Mouse (Mus musculus): ENCODE data around the gene Ap1ar. TPM values are rescaled to one million over a fixed set of nuclear protein-coding genes. Genes with fewer than 3 reads are reported as not detected.

Gene Ap1ar
- polyA plus RNA-seq, 1 experiment = 14.8 TPM

- WGBS = 88% methylated on average over 11 of the region's 11 CpGs
- H3K27ac ChIP-seq (ENCODE audit: insufficient read depth, low read length) = no peak overlapping the region
- no peak for DNase-seq (ENCODE audit: low read depth in 1 of 2, low spot score in 2 of 2)
- H3K4me3 ChIP-seq (ENCODE audit: extremely low read depth, insufficient read depth, insufficient read length) = no peak overlapping the region
- no peaks in the 10 kb centered on the region for H3K27me3 ChIP-seq (ENCODE audit: control insufficient read depth, insufficient read depth, low read length)
- no peak for TF ChIP-seq POLR2A (IDR thresholded peaks at IDR 0.05; ENCODE audit: low read depth, low read length)
- no peak for TF ChIP-seq CTCF (IDR thresholded peaks at IDR 0.05; ENCODE audit: extremely low read depth, insufficient read depth, insufficient read length, insufficient replicate concordance)
- peaks cover 5% of the 10 kb centered on the region; the same call in 1 of the 2 replicates for H3K4me1 ChIP-seq (ENCODE audit: control insufficient read depth, insufficient read depth, insufficient read length)
- H3K36me3 ChIP-seq (ENCODE audit: control insufficient read depth, insufficient read depth, low read length) = peaks cover 9% of the 10 kb centered on the region; the same call in 1 of the 2 replicates
Measured at GRCm38 (mm10) chr3:127818694-127819663, 18.3 kb downstream of the Ap1ar start.

- TF ChIP-seq POLR2A (IDR thresholded peaks at IDR 0.05; ENCODE audit: low read depth, low read length) (no peak), CTCF (IDR thresholded peaks at IDR 0.05; ENCODE audit: extremely low read depth, insufficient read depth, insufficient read length, insufficient replicate concordance) (no peak)
- H3K27me3 ChIP-seq (ENCODE audit: control insufficient read depth, insufficient read depth, low read length) = no peaks in the 10 kb centered on the region
- DNase-seq (ENCODE audit: low read depth in 1 of 2, low spot score in 2 of 2) = no peak
- peaks cover 2% of the 10 kb centered on the region; the same call in 1 of the 2 replicates for H3K4me1 ChIP-seq (ENCODE audit: control insufficient read depth, insufficient read depth, insufficient read length)
- no peak overlapping the region for H3K27ac ChIP-seq (ENCODE audit: insufficient read depth, low read length)
- 92% methylated on average over 7 of the region's 7 CpGs for WGBS
- peaks cover 13% of the 10 kb centered on the region for H3K36me3 ChIP-seq (ENCODE audit: control insufficient read depth, insufficient read depth, low read length)
- no peak overlapping the region for H3K4me3 ChIP-seq (ENCODE audit: extremely low read depth, insufficient read depth, insufficient read length)
Measured at GRCm38 (mm10) chr3:127817120-127817683, 20.1 kb downstream of the Ap1ar start.

- WGBS = 97% methylated on average over 7 of the region's 7 CpGs
- H3K27ac ChIP-seq (ENCODE audit: insufficient read depth, low read length) = no peak overlapping the region
- H3K4me3 ChIP-seq (ENCODE audit: extremely low read depth, insufficient read depth, insufficient read length) = no peak overlapping the region
- no peaks in the 10 kb centered on the region for H3K27me3 ChIP-seq (ENCODE audit: control insufficient read depth, insufficient read depth, low read length)
- no peaks in the 10 kb centered on the region for H3K4me1 ChIP-seq (ENCODE audit: control insufficient read depth, insufficient read depth, insufficient read length)
- peaks cover 36% of the 10 kb centered on the region for H3K36me3 ChIP-seq (ENCODE audit: control insufficient read depth, insufficient read depth, low read length)
- DNase-seq (ENCODE audit: low read depth in 1 of 2, low spot score in 2 of 2) = no peak
- no peak for TF ChIP-seq POLR2A (IDR thresholded peaks at IDR 0.05; ENCODE audit: low read depth, low read length)
- no peak for TF ChIP-seq CTCF (IDR thresholded peaks at IDR 0.05; ENCODE audit: extremely low read depth, insufficient read depth, insufficient read length, insufficient replicate concordance)
Measured at GRCm38 (mm10) chr3:127809103-127809502, 28.2 kb downstream of the Ap1ar start.

GRCm38 (mm10) chr3:127807846-127808245, 29.5 kb downstream of the Ap1ar start:
- Histone ChIP-seq H3K4me1 (ENCODE audit: control insufficient read depth, insufficient read depth, insufficient read length) (no peaks in the 10 kb centered on the region), H3K36me3 (ENCODE audit: control insufficient read depth, insufficient read depth, low read length) (peaks cover 33% of the 10 kb centered on the region), H3K4me3 (ENCODE audit: extremely low read depth, insufficient read depth, insufficient read length) (no peak overlapping the region), H3K27ac (ENCODE audit: insufficient read depth, low read length) (no peak overlapping the region), H3K27me3 (ENCODE audit: control insufficient read depth, insufficient read depth, low read length) (no peaks in the 10 kb centered on the region)
- DNase-seq (ENCODE audit: low read depth in 1 of 2, low spot score in 2 of 2) = no peak
- WGBS = 93% methylated on average over 5 of the region's 5 CpGs
- TF ChIP-seq POLR2A (IDR thresholded peaks at IDR 0.05; ENCODE audit: low read depth, low read length) (no peak), CTCF (IDR thresholded peaks at IDR 0.05; ENCODE audit: extremely low read depth, insufficient read depth, insufficient read length, insufficient replicate concordance) (no peak)

- H3K36me3 ChIP-seq (ENCODE audit: control insufficient read depth, insufficient read depth, low read length) = peaks cover 27% of the 10 kb centered on the region
- no peak for DNase-seq (ENCODE audit: low read depth in 1 of 2, low spot score in 2 of 2)
- H3K4me3 ChIP-seq (ENCODE audit: extremely low read depth, insufficient read depth, insufficient read length) = no peak overlapping the region
- no peak for TF ChIP-seq POLR2A (IDR thresholded peaks at IDR 0.05; ENCODE audit: low read depth, low read length)
- no peak for TF ChIP-seq CTCF (IDR thresholded peaks at IDR 0.05; ENCODE audit: extremely low read depth, insufficient read depth, insufficient read length, insufficient replicate concordance)
- no peaks in the 10 kb centered on the region for H3K27me3 ChIP-seq (ENCODE audit: control insufficient read depth, insufficient read depth, low read length)
- no peak overlapping the region for H3K27ac ChIP-seq (ENCODE audit: insufficient read depth, low read length)
- H3K4me1 ChIP-seq (ENCODE audit: control insufficient read depth, insufficient read depth, insufficient read length) = no peaks in the 10 kb centered on the region
- WGBS = 97% methylated on average over 6 of the region's 6 CpGs
Measured at GRCm38 (mm10) chr3:127805991-127806390, 31.3 kb downstream of the Ap1ar start.

- Histone ChIP-seq H3K4me1 (ENCODE audit: control insufficient read depth, insufficient read depth, insufficient read length) (no peaks in the 10 kb centered on the region), H3K4me3 (ENCODE audit: extremely low read depth, insufficient read depth, insufficient read length) (no peak overlapping the region), H3K27me3 (ENCODE audit: control insufficient read depth, insufficient read depth, low read length) (no peaks in the 10 kb centered on the region), H3K36me3 (ENCODE audit: control insufficient read depth, insufficient read depth, low read length) (peaks cover 24% of the 10 kb centered on the region), H3K27ac (ENCODE audit: insufficient read depth, low read length) (no peak overlapping the region)
- 95% methylated on average over 12 of the region's 12 CpGs for WGBS
- no peak for TF ChIP-seq POLR2A (IDR thresholded peaks at IDR 0.05; ENCODE audit: low read depth, low read length)
- no peak for TF ChIP-seq CTCF (IDR thresholded peaks at IDR 0.05; ENCODE audit: extremely low read depth, insufficient read depth, insufficient read length, insufficient replicate concordance)
- no peak for DNase-seq (ENCODE audit: low read depth in 1 of 2, low spot score in 2 of 2)
Measured at GRCm38 (mm10) chr3:127805071-127805470, 32.3 kb downstream of the Ap1ar start.

Data from spleen, adult 2 months (tissue).